Mouse (Mus musculus): ENCODE results near the gene Elovl7.

DNA sequence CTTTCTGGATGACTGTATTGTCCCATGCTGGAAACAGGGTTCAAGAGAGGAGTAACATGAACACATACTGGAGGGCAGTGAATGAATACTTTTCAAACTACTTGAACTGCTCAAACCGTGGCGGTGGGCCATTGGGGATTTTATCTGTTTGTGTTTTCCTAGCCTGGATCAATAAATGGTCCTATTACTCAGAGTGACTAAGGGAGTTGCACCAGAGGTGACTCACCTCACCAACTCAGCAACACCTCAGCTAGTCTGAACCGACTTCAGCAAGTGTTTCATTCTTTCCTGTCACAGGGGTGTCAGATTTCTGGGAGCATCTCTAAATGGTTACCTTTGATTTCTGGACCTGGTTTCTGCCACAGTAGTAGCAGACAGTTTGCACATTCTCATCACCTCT, 15.0 kb downstream of the Elovl7 start:
- no peak for TF ChIP-seq CTCF (IDR thresholded peaks at IDR 0.05; ENCODE audit: low read depth, low read length)
- no peak for TF ChIP-seq POLR2A (IDR thresholded peaks at IDR 0.05; ENCODE audit: insufficient read depth, low read length)
